Mouse (Mus musculus) limb, embryonic 11.5 days (tissue): ENCODE data around the gene Crebzf. TPM values are rescaled to one million over a fixed set of nuclear protein-coding genes. Genes with fewer than 3 reads are reported as not detected.

ENCODE experiments used
- ATAC-seq: fragments of 200-750 bp; cut with Nextera tagmentation; 2 replicates; pipeline ENCODE4 v1.8.0; 2017; ENCODE audit warnings: low read depth; ENCODE audit not compliant: insufficient number of reproducible peaks, low FRiP score, low TSS enrichment
- DNase-seq: peaks from one replicate; pipeline ENCODE4 v3.0.0-alpha.2; 2015; ENCODE audit warnings: low spot score
- H3K27ac ChIP-seq: fragments of 300-500 bp; sonication (generic); replicated peaks from 2 replicates; pipeline ENCODE4 v1.5.1; 2014; ENCODE audit warnings: low read depth, mild to moderate bottlenecking, low read length
- H3K27me3 ChIP-seq: fragments of 300-500 bp; sonication (generic); 2 replicates; pipeline ENCODE4 v1.6.1; 2014; ENCODE audit warnings: mild to moderate bottlenecking, low read length, mixed read lengths; ENCODE audit not compliant: control insufficient read depth, insufficient read depth
- H3K36me3 ChIP-seq: fragments of 300-500 bp; sonication (generic); 2 replicates; pipeline ENCODE4 v1.6.1; 2014; ENCODE audit warnings: mild to moderate bottlenecking, low read length, moderate library complexity, mixed read lengths; ENCODE audit not compliant: control insufficient read depth, insufficient read depth
- H3K4me1 ChIP-seq: fragments of 300-500 bp; sonication (generic); 2 replicates; pipeline ENCODE4 v1.6.1; 2014; ENCODE audit warnings: low read length, mixed read lengths; ENCODE audit not compliant: control insufficient read depth, insufficient read depth
- H3K4me2 ChIP-seq: fragments of 300-500 bp; sonication (generic); 2 replicates; pipeline ENCODE4 v1.6.1; 2014; ENCODE audit warnings: low read depth, mild to moderate bottlenecking, moderate library complexity; ENCODE audit not compliant: severe bottlenecking
- H3K4me3 ChIP-seq: fragments of 300-500 bp; sonication (generic); 2 replicates; pipeline ENCODE4 v1.5.1; 2014; ENCODE audit warnings: low read depth, low read length
- H3K9ac ChIP-seq: fragments of 300-500 bp; sonication (generic); 2 replicates; pipeline ENCODE4 v1.6.1; 2014; ENCODE audit warnings: mild to moderate bottlenecking, low read length
- H3K9me3 ChIP-seq: fragments of 300-500 bp; sonication (generic); 2 replicates; pipeline ENCODE4 v1.6.1; 2016; ENCODE audit warnings: low read length; ENCODE audit not compliant: control insufficient read depth
- WGBS: fragments of 180-500 bp; shearing (Covaris S2); extraction: QIAGEN DNeasy Blood & Tissue Kit; methylation state at CpG from one replicate; pipeline ENCODE4 v1.1.7; 2014; 5-methylcytosine and 5-hydroxymethylcytosine counted together
- polyA plus RNA-seq: library from polyadenylated mRNA; unstranded; fragments of >200 nt; fragmentation: Nextera tagmentation; extraction: Ambion mirVana; gene quantifications from 2 replicates; pipeline ENCODE4 v1.2.1, GENCODE M21; 2014

Crebzf gene
- polyA plus RNA-seq, 1 experiment from 2014 or later = 45.8 TPM

GRCm38 (mm10) chr7:90442070-90442469, 459 bp upstream of the Crebzf start:
- no peaks in the 10 kb centered on the region for H3K9me3 ChIP-seq
- DNase-seq = no peak
- H3K27ac ChIP-seq = no peak overlapping the region
- H3K4me2 ChIP-seq = peak overlapping the region; percentile 29
- 0 out of 2 replicates have a peak, but pooled peaks have one; percentile 4 for ATAC-seq
- H3K9ac ChIP-seq = no peak overlapping the region
- H3K4me1 ChIP-seq = no peaks in the 10 kb centered on the region
- whole genome bisulfite sequencing = 13% methylated on average over 4 of the region's 4 CpGs
- no peaks in the 10 kb centered on the region for H3K27me3 ChIP-seq
- peak overlapping the region; percentile 99 for H3K4me3 ChIP-seq
- H3K36me3 ChIP-seq = no peaks in the 10 kb centered on the region

GRCm38 (mm10) chr7:90443101-90444091, 867 bp downstream of the Crebzf start:
- Histone ChIP-seq H3K4me1 (no peaks in the 10 kb centered on the region), H3K36me3 (no peaks in the 10 kb centered on the region), H3K27ac (peak overlapping the region; percentile 95), H3K9ac (peak overlapping the region; percentile 99), H3K9me3 (no peaks in the 10 kb centered on the region), H3K4me2 (peak overlapping the region; percentile 73), H3K27me3 (no peaks in the 10 kb centered on the region), H3K4me3 (peak overlapping the region; percentile 99)
- ATAC-seq = peak; percentile 56
- peak; percentile 79 for DNase-seq
- under 1% methylated on average over 93 of the region's 123 CpGs for WGBS

- no peak for ATAC-seq
- no peaks in the 10 kb centered on the region for H3K9me3 ChIP-seq
- WGBS = 0% methylated on average over 6 of the region's 6 CpGs
Measured at GRCm38 (mm10) chr7:90444206-90444605, 1.7 kb downstream of the Crebzf start.

GRCm38 (mm10) chr7:90456149-90456844, 13.8 kb downstream of the Crebzf start:
- H3K9ac ChIP-seq = peak overlapping the region; percentile 79; the same call in 1 of the 2 replicates
- WGBS = 36% methylated on average over 7 of the region's 7 CpGs
- ATAC-seq (no peak), DNase-seq (no peak)
- H3K4me1 ChIP-seq = peaks cover 3% of the 10 kb centered on the region; the same call in 1 of the 2 replicates
- peak overlapping the region; percentile 63 for H3K4me3 ChIP-seq
- no peaks in the 10 kb centered on the region; the same call in 1 of the 2 replicates for H3K36me3 ChIP-seq
- no peaks in the 10 kb centered on the region for H3K9me3 ChIP-seq
- H3K4me2 ChIP-seq = peak overlapping the region; percentile 35
- H3K27me3 ChIP-seq = no peaks in the 10 kb centered on the region
- H3K27ac ChIP-seq = peak overlapping the region; percentile 30; the same call in 1 of the 2 replicates

More at GRCm38 (mm10) chr7:90444206-90444605, 1.7 kb downstream of the Crebzf start:
- Histone ChIP-seq H3K36me3 (no peaks in the 10 kb centered on the region), H3K9ac (peak overlapping the region; percentile 99), H3K27me3 (no peaks in the 10 kb centered on the region), H3K4me2 (peak overlapping the region; percentile 73), H3K4me3 (peak overlapping the region; percentile 99), H3K27ac (no peak overlapping the region), H3K4me1 (no peaks in the 10 kb centered on the region)
- DNase-seq = no peak

GRCm38 (mm10) chr7:90456845-90457468, 14.4 kb downstream of the Crebzf start, which contains the start of gene Tmem126a:
Tmem126a (minus strand) TSS chr7:90457229.
- H3K9ac ChIP-seq = peak within 1 kb of the TSS; percentile 79
- no peaks in the 10 kb centered on the region; the same call in 1 of the 2 replicates for H3K36me3 ChIP-seq
- WGBS = under 1% methylated on average over 41 of the region's 41 CpGs
- H3K4me3 ChIP-seq = peak within 1 kb of the TSS; percentile 63
- H3K4me1 ChIP-seq = peaks cover 3% of the 10 kb centered on the region; the same call in 1 of the 2 replicates
- DNase-seq (peak; percentile 88), ATAC-seq (peak; percentile 95)
- peak within 1 kb of the TSS; percentile 35 for H3K4me2 ChIP-seq
- H3K27ac ChIP-seq = peak within 1 kb of the TSS; percentile 30
- no peaks in the 10 kb centered on the region for H3K27me3 ChIP-seq
- H3K9me3 ChIP-seq = no peaks in the 10 kb centered on the region

GRCm38 (mm10) chr7:90457517-90457916, 15.0 kb downstream of the Crebzf start:
- 18% methylated on average over 10 of the region's 10 CpGs for WGBS
- peaks cover 3% of the 10 kb centered on the region; the same call in 1 of the 2 replicates for H3K4me1 ChIP-seq

GRCm38 (mm10) chr7:90460330-90460729, 17.8 kb downstream of the Crebzf start:
- Histone ChIP-seq H3K27ac (no peak overlapping the region), H3K4me1 (peaks cover 3% of the 10 kb centered on the region; the same call in 1 of the 2 replicates), H3K9ac (no peak overlapping the region), H3K9me3 (no peaks in the 10 kb centered on the region), H3K4me3 (no peak overlapping the region), H3K27me3 (no peaks in the 10 kb centered on the region), H3K4me2 (no peak overlapping the region), H3K36me3 (no peaks in the 10 kb centered on the region)
- WGBS = 54% methylated on average over 10 of the region's 10 CpGs
- no peak for DNase-seq
- ATAC-seq = no peak

More at GRCm38 (mm10) chr7:90457517-90457916, 15.0 kb downstream of the Crebzf start:
- Histone ChIP-seq H3K4me2 (peak overlapping the region; percentile 35), H3K27ac (peak overlapping the region; percentile 30), H3K4me3 (peak overlapping the region; percentile 63), H3K9me3 (no peaks in the 10 kb centered on the region), H3K27me3 (no peaks in the 10 kb centered on the region), H3K9ac (peak overlapping the region; percentile 79), H3K36me3 (no peaks in the 10 kb centered on the region; the same call in 1 of the 2 replicates)
- DNase-seq = peak; percentile 55
- ATAC-seq = peak; percentile 55; the same call in 1 of the 2 replicates
